Mouse (Mus musculus) myocyte (in vitro differentiated cells): Measurements from ENCODE around the gene Sgcb. TPM values are rescaled to one million over a fixed set of nuclear protein-coding genes. Genes with fewer than 3 reads are reported as not detected.

Experiments used
- H3K27me3 ChIP-seq: one replicate; pipeline ENCODE4 v1.6.1; 2011; ENCODE audit not compliant: control insufficient read depth, insufficient read depth, insufficient read length
- H3K36me3 ChIP-seq: one replicate; pipeline ENCODE4 v1.6.1; 2011; ENCODE audit not compliant: control insufficient read depth, insufficient read depth
- H3K4me2 ChIP-seq: one replicate; pipeline ENCODE4 v1.6.1; 2011; ENCODE audit warnings: low read depth, control low read depth
- H3K4me3 ChIP-seq: one replicate; pipeline ENCODE4 v1.5.1; 2011; ENCODE audit warnings: mild to moderate bottlenecking, control low read depth, moderate library complexity
- H3K79me2 ChIP-seq: one replicate; pipeline ENCODE4 v1.6.1; 2011; ENCODE audit not compliant: control insufficient read depth, insufficient read depth
- H3ac ChIP-seq: one replicate; pipeline ENCODE4 v1.6.1; 2011; ENCODE audit not compliant: control insufficient read depth, insufficient read length
- CEBPB ChIP-seq: IDR thresholded peaks from 2 replicates; pipeline ENCODE4 v1.6.1; 2011; ENCODE audit warnings: mild to moderate bottlenecking, moderate library complexity; ENCODE audit not compliant: poor library complexity, insufficient read depth, severe bottlenecking
- E2F4 ChIP-seq: IDR thresholded peaks from one replicate; pipeline ENCODE4 v1.6.1; 2011; ENCODE audit warnings: mild to moderate bottlenecking, control low read depth, moderate library complexity; ENCODE audit not compliant: insufficient read depth
- MAX ChIP-seq: IDR thresholded peaks from one replicate; pipeline ENCODE4 v1.6.1; 2011; ENCODE audit warnings: low read depth, mild to moderate bottlenecking, control low read depth
- MYOD1 ChIP-seq, 3 experiments: IDR thresholded peaks; one replicate each; pipeline ENCODE4 v1.6.1; 2011; ENCODE audit warnings: control low read depth in 2 of 3, low read depth in 2 of 3, mild to moderate bottlenecking in 2 of 3, moderate library complexity in 1 of 3; ENCODE audit not compliant: insufficient read length in 2 of 3, control insufficient read depth in 1 of 3
- MYOG ChIP-seq, 3 experiments: IDR thresholded peaks; one replicate each; pipeline ENCODE4 v1.6.1; 2011; ENCODE audit warnings: control low read depth in 2 of 3, low read depth in 2 of 3, mild to moderate bottlenecking in 2 of 3; ENCODE audit not compliant: insufficient read length in 2 of 3, control insufficient read depth in 1 of 3, insufficient read depth in 1 of 3
- POLR2A ChIP-seq: IDR thresholded peaks from one replicate; pipeline ENCODE4 v1.6.1; 2011; ENCODE audit warnings: low read depth, mild to moderate bottlenecking, control low read depth, moderate library complexity; ENCODE audit not compliant: insufficient read length
- POLR2AphosphoS2 ChIP-seq: IDR thresholded peaks from one replicate; pipeline ENCODE4 v1.6.1; 2011; ENCODE audit warnings: low read depth, control low read depth; ENCODE audit not compliant: insufficient read length
- REST ChIP-seq: IDR thresholded peaks from one replicate; pipeline ENCODE4 v1.6.1; 2011; ENCODE audit warnings: mild to moderate bottlenecking, control low read depth, moderate library complexity; ENCODE audit not compliant: insufficient read depth, insufficient read length
- SRF ChIP-seq: IDR thresholded peaks from one replicate; pipeline ENCODE4 v1.6.1; 2011; ENCODE audit warnings: low read depth; ENCODE audit not compliant: control insufficient read depth, insufficient read length
- TCF12 ChIP-seq: IDR thresholded peaks from one replicate; pipeline ENCODE4 v1.6.1; 2011; ENCODE audit warnings: mild to moderate bottlenecking, control low read depth; ENCODE audit not compliant: poor library complexity, insufficient read depth, severe bottlenecking
- TCF3 ChIP-seq: IDR thresholded peaks from one replicate; pipeline ENCODE4 v1.6.1; 2011; ENCODE audit warnings: low read depth, control low read depth; ENCODE audit not compliant: insufficient read length
- USF1 ChIP-seq: IDR thresholded peaks from one replicate; pipeline ENCODE4 v1.6.1; 2011; ENCODE audit warnings: low read depth, mild to moderate bottlenecking, control low read depth, moderate library complexity
- polyA plus RNA-seq: library from polyadenylated mRNA; unstranded; fragments of >200 nt; fragmentation: generic; extraction: Trizol; gene quantifications from one replicate; pipeline ENCODE4 v1.2.1, GENCODE M21; 2012; ENCODE audit warnings: missing spikeins

Gene Sgcb
- polyA plus RNA-seq: 45.7 TPM

DNA sequence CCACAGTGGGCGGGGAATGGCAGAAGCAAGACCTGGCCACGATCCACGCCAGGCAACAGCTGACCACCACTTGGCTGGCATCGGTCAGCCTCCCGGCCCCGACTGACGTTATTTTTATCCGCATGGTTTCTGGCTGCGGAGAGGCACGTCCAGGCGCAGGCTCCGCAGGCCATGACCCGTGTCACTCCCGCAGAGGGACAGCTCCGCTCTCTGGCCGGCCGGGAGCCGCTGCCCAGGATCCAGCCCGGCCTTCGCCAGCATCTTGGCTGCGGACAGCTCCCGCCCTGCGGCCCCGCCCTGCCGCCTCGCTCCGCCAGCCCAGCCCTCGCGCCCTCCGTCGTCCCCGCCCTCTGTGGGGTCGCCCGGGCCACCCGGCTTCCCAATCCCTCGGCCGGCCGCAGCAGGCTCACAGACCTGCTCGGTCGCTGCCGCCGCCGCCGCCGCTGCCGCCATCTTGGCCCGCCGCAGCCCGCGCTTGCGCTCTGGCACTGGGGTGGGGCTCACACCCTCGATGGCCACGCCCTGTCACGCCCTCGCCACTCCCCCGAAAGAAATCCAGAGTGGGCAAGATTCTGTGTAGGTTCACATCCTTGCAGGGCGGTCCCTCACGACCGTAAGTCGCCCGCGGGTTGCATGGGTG is at the start of gene Sgcb:
Sgcb (minus strand) TSS at position 530 of the 640 bp plus-strand sequence.
- Histone ChIP-seq H3K4me3 (peak within 1 kb of the TSS; percentile 28), H3K36me3 (no peaks in the 10 kb centered on the region), H3K79me2 (peaks cover 9% of the 10 kb centered on the region), H3ac (peak within 1 kb of the TSS; percentile 21), H3K4me2 (peak within 1 kb of the TSS; percentile 75), H3K27me3 (peaks cover 20% of the 10 kb centered on the region)
- TF ChIP-seq TCF3 (peak; percentile 69), E2F4 (no peak), MYOD1 (IDR thresholded peaks at IDR 0.05; ENCODE audit: control insufficient read depth in 1 of 3, insufficient read length in 2 of 3, low read depth in 2 of 3) (peak in 2 of 3 experiments; percentile 94 to 96), POLR2AphosphoS2 (peak; percentile 82), REST (peak; percentile 16), SRF (no peak), MYOG (IDR thresholded peaks at IDR 0.05; ENCODE audit: control insufficient read depth in 1 of 3, insufficient read depth in 1 of 3, insufficient read length in 2 of 3, low read depth in 2 of 3) (peak; percentile 87 to 96 (median 93)), POLR2A (peak; percentile 89), TCF12 (peak; percentile 49), CEBPB (no peak)

DNA sequence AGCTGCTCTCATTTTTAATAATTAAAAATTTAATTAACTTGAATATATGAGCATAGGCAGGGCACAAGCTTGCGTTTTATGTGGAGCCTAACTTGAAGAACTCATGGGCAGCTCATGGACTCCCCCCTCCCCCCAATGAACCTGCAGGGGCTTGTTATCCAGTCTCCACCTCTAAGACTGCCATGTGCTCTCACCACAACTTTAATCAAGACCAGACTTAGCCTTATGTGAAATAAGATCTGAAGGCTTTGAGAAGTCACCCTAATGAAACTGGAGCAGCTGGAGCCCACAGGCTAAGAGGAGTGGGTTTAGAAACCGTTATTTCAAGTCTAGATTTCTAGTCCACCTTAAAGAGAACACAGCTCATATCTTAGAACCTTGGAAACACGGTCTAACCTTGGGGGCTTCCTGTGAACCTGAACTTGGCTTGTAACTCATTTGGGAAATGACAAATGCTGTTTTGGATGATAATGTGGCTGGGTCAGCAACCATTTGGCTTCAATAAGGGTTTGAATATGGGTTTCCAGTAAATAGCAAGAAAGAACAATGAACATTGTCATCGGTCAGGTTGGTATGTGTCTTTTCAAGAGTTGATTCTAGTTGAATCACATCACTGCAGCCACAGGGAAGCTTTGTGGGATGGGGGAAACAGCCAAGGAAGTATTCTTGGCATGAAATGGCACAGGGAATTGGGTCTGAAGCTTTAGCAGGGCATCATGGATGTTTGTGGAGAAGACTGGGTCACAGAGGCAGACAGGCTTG is 46.8 kb upstream of the Sgcb start:
- no peak overlapping the region for H3ac ChIP-seq
- H3K4me2 ChIP-seq: no peak overlapping the region
- H3K79me2 ChIP-seq: no peaks in the 10 kb centered on the region
- no peak overlapping the region for H3K4me3 ChIP-seq
- no peaks in the 10 kb centered on the region for H3K27me3 ChIP-seq
- H3K36me3 ChIP-seq: no peaks in the 10 kb centered on the region
- no peak for TF ChIP-seq E2F4

DNA sequence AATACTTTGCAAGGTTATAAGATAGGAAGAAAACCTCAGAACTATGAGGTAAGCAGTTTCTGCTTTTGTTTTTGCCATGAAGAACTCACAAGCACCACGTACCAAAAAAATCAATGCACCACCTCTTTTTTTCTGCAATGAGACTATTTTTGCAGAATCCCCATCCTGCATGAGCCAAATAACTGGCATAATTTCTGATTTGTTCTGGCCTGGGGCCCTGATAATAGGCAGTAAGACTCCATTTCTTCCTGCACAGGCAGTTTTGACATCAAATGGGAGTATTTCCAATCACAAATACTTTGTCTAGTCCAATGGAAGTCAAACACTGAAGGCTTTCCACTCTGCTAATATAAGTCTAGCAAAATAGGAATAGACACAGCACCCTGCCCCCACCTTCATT is 46.2 kb upstream of the Sgcb start:
- no peaks in the 10 kb centered on the region for H3K79me2 ChIP-seq
- no peak overlapping the region for H3K4me3 ChIP-seq
- no peak overlapping the region for H3ac ChIP-seq
- no peaks in the 10 kb centered on the region for H3K36me3 ChIP-seq
- TF ChIP-seq USF1 (no peak), TCF12 (no peak), MAX (no peak), REST (no peak), CEBPB (no peak), POLR2AphosphoS2 (no peak), MYOG (IDR thresholded peaks at IDR 0.05; ENCODE audit: control insufficient read depth in 1 of 3, insufficient read depth in 1 of 3, insufficient read length in 2 of 3, low read depth in 2 of 3) (no peak), MYOD1 (IDR thresholded peaks at IDR 0.05; ENCODE audit: control insufficient read depth in 1 of 3, insufficient read length in 2 of 3, low read depth in 2 of 3) (no peak), SRF (no peak), E2F4 (no peak), TCF3 (no peak), POLR2A (no peak)
- H3K27me3 ChIP-seq: no peaks in the 10 kb centered on the region
- H3K4me2 ChIP-seq: no peak overlapping the region

DNA sequence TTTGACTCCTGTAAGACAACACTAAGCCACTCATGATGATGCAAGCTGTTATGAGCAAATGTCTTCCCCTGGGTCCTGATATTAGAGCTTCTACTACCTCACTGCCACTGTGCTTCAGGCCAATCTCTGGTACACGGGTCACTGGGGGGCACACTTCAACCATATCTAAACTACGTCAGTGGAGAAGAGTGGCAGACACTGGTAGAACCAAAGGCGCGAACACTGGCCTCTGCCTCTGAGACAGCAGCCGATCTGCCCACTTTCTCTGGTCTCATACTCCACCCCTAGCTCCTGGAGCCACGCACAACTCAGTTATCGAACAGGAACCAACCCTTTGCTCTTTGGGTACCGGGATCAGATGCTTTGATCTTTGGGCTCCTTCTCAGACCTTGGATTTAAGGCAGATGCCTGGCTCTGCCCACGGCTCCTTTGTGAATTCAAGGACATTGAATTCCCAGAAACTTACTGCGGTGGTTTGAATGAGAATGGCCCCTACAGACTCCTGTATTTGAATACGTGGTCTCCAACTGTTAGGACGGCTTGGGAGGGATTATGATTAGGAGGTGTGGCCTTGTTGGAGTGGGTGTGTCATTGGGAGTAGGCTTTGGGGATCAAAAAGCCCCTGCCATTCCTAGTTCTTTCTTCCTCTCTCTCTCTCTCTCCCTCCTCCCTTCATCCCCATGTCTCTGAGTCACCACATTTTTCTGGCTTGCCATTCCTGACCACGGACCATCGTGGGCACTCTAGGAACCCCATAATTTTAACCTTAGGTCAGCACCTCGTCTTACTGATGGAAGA is 44.3 kb upstream of the Sgcb start:
- H3K4me3 ChIP-seq: no peak overlapping the region
- no peak overlapping the region for H3K4me2 ChIP-seq
- no peaks in the 10 kb centered on the region for H3K36me3 ChIP-seq
- TF ChIP-seq TCF12 (no peak), E2F4 (no peak), POLR2AphosphoS2 (no peak), SRF (no peak)
- no peak overlapping the region for H3ac ChIP-seq
- H3K79me2 ChIP-seq: no peaks in the 10 kb centered on the region
- no peaks in the 10 kb centered on the region for H3K27me3 ChIP-seq

DNA sequence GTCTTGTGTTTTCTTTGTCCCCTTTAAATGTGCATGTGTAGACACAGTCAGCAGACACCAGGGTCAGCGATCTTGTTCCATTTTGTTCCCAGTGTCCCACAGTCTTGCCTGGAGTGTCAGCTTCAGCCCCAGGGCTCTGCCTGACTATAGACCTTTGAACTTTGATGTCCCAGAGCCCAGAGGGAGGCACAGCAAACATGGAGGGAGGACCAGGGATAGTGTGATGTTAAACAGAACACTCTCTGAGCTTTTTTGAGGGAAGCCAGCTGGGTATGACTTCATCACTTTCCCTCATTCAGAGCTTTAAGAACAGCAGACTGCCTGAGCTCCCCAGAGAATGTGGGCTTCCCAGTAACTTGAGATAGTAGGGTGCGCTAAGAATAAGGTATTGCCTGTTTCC is 42.6 kb upstream of the Sgcb start:
- no peaks in the 10 kb centered on the region for H3K79me2 ChIP-seq
- no peak overlapping the region for H3K4me2 ChIP-seq
- TF ChIP-seq E2F4 (no peak), TCF12 (no peak), USF1 (no peak), SRF (no peak), TCF3 (no peak), POLR2A (no peak), CEBPB (no peak)
- H3ac ChIP-seq: no peak overlapping the region
- no peaks in the 10 kb centered on the region for H3K27me3 ChIP-seq
- no peak overlapping the region for H3K4me3 ChIP-seq
- no peaks in the 10 kb centered on the region for H3K36me3 ChIP-seq
